Mouse (Mus musculus) G1E (cell line): ENCODE results near the gene Ptrh1.

Experiments used
- CTCF ChIP-seq: IDR thresholded peaks from 2 replicates; pipeline ENCODE4 v1.5.1; 2012; ENCODE audit warnings: low read depth, low read length, inconsistent platforms, mixed read lengths
- GATA1 ChIP-seq: IDR thresholded peaks from 2 replicates; pipeline ENCODE4 v1.6.1; 2012; ENCODE audit warnings: borderline replicate concordance, low read length, inconsistent platforms, mixed read lengths

- TF ChIP-seq CTCF (no peak), GATA1 (no peak)
Observed at GRCm38 (mm10) chr2:32784048-32784681, 8.6 kb downstream of the Ptrh1 start, which contains the start of gene Cfap157.
